Mouse (Mus musculus): ENCODE measurements around the gene Tex12. TPM values are rescaled to one million over a fixed set of nuclear protein-coding genes. Genes with fewer than 3 reads are reported as not detected.

The Tex12 gene
- polyA plus RNA-seq, 1 experiment from 2014 or later, result not detected

GRCm38 (mm10) chr9:50507570-50507969 is 53.6 kb downstream of the Tex12 start:
- Histone ChIP-seq H3K36me3 (ENCODE audit: control insufficient read depth, insufficient read depth, low read length) (no peaks in the 10 kb centered on the region), H3K4me3 (ENCODE audit: low read depth, low read length) (no peak overlapping the region), H3K4me1 (replicated peaks; ENCODE audit: control insufficient read depth, insufficient read depth, low read length) (peaks cover 7% of the 10 kb centered on the region; the same call in 1 of the 2 replicates), H3K4me2 (no peak overlapping the region), H3K9me3 (ENCODE audit: control insufficient read depth, low read length) (no peaks in the 10 kb centered on the region), H3K9ac (ENCODE audit: low read depth, low read length) (no peak overlapping the region), H3K27ac (ENCODE audit: low read depth, low read length) (no peak overlapping the region), H3K27me3 (replicated peaks; ENCODE audit: control insufficient read depth, insufficient read depth, low read length) (no peaks in the 10 kb centered on the region)
- 46% methylated on average over 7 of the region's 7 CpGs for WGBS
- ATAC-seq (replicated peaks; ENCODE audit: low FRiP score), result no peak
- DNase-seq (ENCODE audit: low spot score), result no peak

Other genes starting within 250 kb of the Tex12 start
- 310 and 407 TPM in 2 replicates for gene Rpl10-ps3, start 216.4 kb downstream of the Tex12 start, polyA plus RNA-seq (2014; fragmentation: Nextera tagmentation; extraction: Ambion mirVana)
- gene Plet1, start 66.8 kb downstream of the Tex12 start, polyA plus RNA-seq (2014; fragmentation: Nextera tagmentation; extraction: Ambion mirVana), result 0.53 and 0.55 TPM in 2 replicates
- 69.4 and 70.1 TPM in 2 replicates for gene Pts, start 32.6 kb downstream of the Tex12 start, polyA plus RNA-seq (2014; fragmentation: Nextera tagmentation; extraction: Ambion mirVana)
- 3.0 and 3.4 TPM in 2 replicates for gene Il18, start 6.5 kb downstream of the Tex12 start, polyA plus RNA-seq (2014; fragmentation: Nextera tagmentation; extraction: Ambion mirVana)
- 0.22 and 0.27 TPM in 2 replicates for gene Bco2, start 6.1 kb downstream of the Tex12 start, polyA plus RNA-seq (2014; fragmentation: Nextera tagmentation; extraction: Ambion mirVana)
- 503 and 533 TPM in 2 replicates for gene Sdhd, start 42.5 kb upstream of the Tex12 start, polyA plus RNA-seq (2014; fragmentation: Nextera tagmentation; extraction: Ambion mirVana)
- gene Timm8b, start 42.6 kb upstream of the Tex12 start, polyA plus RNA-seq (2014; fragmentation: Nextera tagmentation; extraction: Ambion mirVana), result 301 and 312 TPM in 2 replicates
- 3.3 and 4.2 TPM in 2 replicates for gene Pih1d2, start 56.0 kb upstream of the Tex12 start, polyA plus RNA-seq (2014; fragmentation: Nextera tagmentation; extraction: Ambion mirVana)
- gene Nkapd1, start 56.1 kb upstream of the Tex12 start, polyA plus RNA-seq (2014; fragmentation: Nextera tagmentation; extraction: Ambion mirVana), result 16.2 and 20.1 TPM in 2 replicates
- 77.3 and 83.7 TPM in 2 replicates for gene Dlat, start 98.5 kb upstream of the Tex12 start, polyA plus RNA-seq (2014; fragmentation: Nextera tagmentation; extraction: Ambion mirVana)
- gene Dixdc1, start 178.2 kb upstream of the Tex12 start, polyA plus RNA-seq (2014; fragmentation: Nextera tagmentation; extraction: Ambion mirVana), result 2.3 and 3.5 TPM in 2 replicates
- 2.6 and 4.5 TPM in 2 replicates for gene 2310030G06Rik, start 185.2 kb upstream of the Tex12 start, polyA plus RNA-seq (2014; fragmentation: Nextera tagmentation; extraction: Ambion mirVana)
- 8.0 and 13.7 TPM in 2 replicates for gene Cryab, start 190.0 kb upstream of the Tex12 start, polyA plus RNA-seq (2014; fragmentation: Nextera tagmentation; extraction: Ambion mirVana)
- 1.3 and 2.3 TPM in 2 replicates for gene Hspb2, start 191.0 kb upstream of the Tex12 start, polyA plus RNA-seq (2014; fragmentation: Nextera tagmentation; extraction: Ambion mirVana)
- 15.7 and 16.0 TPM in 2 replicates for gene Fdxacb1, start 206.9 kb upstream of the Tex12 start, polyA plus RNA-seq (2014; fragmentation: Nextera tagmentation; extraction: Ambion mirVana)
- gene Alg9, start 213.7 kb upstream of the Tex12 start, polyA plus RNA-seq (2014; fragmentation: Nextera tagmentation; extraction: Ambion mirVana), result 33.0 and 40.0 TPM in 2 replicates
- 16.2 and 17.5 TPM in 2 replicates for gene 1110032A03Rik, start 214.2 kb upstream of the Tex12 start, polyA plus RNA-seq (2014; fragmentation: Nextera tagmentation; extraction: Ambion mirVana)